Mouse (Mus musculus) adrenal gland, postnatal 14 days (tissue): ENCODE results near the gene Zfp597. TPM values are rescaled to one million over a fixed set of nuclear protein-coding genes. Genes with fewer than 3 reads are reported as not detected.
"Not testable (repeated sequence)": the region's sequence is repeated elsewhere in the genome, so short reads cannot be mapped to it uniquely, and the experiment has no call there.

ENCODE experiments used
- DNase-seq: peaks from one replicate; pipeline ENCODE4 v3.0.0; 2021; ENCODE audit warnings: mixed read lengths
- microRNA-seq, 2 experiments: library from miRNA; unstranded; fragments of <30 nt; microRNA quantifications; one replicate each; pipeline ENCODE4 v1.2.0; 2021
- total RNA-seq: library from RNA; stranded (reverse); gene quantifications from 2 replicates; pipeline ENCODE4 v1.2.3, GENCODE M21; 2021

The Zfp597 gene
- total RNA-seq, 1 experiment from 2014 or later: 15.6 TPM

DNA sequence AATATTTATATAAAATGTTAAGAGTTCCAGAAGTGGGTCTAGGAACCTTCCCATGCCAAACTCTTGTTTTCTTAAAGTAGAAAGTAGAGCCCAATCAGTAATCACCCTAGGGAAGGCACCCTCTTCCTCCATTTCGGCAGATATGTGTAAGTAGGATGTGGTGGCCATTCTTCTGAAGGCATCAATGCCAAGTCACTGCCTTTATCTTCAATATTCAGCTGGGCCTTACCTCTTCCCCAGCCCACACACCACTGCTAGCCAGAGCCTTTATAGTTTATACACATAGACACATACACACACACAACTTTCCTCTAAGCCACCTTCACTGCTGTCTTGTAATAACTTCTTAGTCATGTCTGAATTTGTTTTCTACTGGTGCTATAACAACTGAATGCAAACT lies 28.6 kb downstream of the Zfp597 start:
- DNase-seq: no peak

DNA sequence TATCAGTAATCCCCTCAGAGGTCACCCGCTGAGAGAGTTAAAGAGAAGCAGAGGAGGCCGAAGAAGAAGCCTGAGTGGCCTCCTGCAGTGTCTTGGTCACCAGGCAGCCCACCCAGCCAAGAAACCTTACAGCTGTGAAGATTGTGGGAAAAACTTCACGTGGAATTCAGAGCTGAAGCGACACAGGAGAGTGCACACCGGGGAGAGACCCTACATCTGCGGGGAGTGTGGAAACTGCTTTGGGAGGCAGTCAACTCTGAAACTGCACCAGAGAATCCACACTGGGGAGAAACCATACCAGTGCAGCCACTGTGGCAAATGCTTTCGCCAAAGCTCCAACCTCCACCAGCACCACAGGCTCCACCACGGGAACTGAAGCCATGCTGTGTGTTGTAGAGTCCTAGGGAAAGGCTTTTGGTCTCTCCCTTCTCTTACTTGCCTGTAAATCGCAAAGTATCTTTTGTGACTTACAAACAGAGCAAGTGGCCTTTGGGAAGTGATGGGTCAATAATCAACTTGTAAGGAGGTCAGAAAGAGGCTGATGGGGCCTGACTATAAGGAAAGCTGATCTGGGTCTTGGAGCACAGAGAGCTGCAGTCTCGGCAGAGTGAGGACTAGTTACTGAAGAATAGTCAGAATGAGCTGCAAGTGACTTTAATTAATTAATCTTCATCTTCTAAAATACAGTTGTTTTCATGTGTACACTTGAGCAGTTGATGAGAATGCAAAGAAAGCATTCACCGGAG lies 29.8 kb downstream of the Zfp597 start:
- DNase-seq: no peak

DNA sequence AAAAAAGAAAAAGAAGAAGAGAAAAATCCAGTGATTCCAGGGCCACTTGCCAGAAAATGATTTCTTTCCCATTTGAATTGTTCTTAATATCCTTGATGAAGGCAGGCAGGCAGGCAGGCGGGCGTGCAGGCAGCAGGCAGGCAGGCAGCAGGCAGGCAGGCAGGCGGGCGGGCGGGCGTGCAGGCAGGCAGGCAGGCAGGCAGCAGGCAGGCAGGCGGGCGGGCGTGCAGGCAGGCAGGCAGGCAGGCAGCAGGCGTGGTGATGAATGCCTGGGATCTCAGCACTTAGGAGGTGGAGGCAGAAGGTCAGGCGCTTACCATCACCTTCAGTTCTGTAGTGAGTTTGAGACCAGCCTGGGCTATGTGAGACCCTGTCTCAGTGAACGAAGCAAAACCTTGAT lies 31.8 kb downstream of the Zfp597 start:
- DNase-seq: peak; percentile 36

DNA sequence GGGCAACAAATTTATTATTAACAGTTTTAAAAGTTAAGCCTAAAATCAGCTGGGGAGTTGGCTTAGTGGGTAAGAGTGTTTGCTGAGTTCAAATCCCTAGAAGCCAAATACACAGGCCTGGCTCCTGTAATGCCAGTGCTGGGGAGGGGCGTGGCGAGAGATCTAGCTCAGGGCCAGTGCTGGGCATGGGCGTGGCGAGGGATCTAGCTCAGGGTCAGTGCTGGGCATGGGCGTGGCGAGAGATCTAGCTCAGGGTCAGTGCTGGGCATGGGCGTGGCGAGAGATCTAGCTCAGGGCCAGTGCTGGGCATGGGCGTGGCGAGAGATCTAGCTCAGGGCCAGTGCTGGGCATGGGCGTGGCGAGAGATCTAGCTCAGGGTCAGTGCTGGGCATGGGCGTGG lies 33.1 kb downstream of the Zfp597 start:
- peak; percentile 81 for DNase-seq

DNA sequence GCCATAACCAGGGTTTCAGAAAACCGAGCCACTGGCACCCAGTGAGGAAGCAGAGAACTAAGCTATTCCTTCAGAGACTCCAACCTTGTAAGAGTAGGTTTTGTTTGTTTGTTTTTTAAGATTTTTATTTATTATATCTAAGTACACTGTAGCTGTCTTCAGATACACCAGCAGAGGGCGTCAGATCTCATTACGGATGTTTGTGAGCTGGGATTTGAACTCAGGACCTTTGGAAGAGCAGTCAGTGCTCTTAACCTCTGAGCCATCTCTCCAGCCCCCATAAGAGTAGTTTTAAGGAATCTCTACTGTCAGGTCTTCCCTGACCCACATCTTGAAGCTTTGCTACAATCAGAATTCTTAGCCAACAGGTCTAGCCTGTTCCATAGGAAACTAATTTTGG lies 35.9 kb downstream of the Zfp597 start:
- no peak for DNase-seq

DNA sequence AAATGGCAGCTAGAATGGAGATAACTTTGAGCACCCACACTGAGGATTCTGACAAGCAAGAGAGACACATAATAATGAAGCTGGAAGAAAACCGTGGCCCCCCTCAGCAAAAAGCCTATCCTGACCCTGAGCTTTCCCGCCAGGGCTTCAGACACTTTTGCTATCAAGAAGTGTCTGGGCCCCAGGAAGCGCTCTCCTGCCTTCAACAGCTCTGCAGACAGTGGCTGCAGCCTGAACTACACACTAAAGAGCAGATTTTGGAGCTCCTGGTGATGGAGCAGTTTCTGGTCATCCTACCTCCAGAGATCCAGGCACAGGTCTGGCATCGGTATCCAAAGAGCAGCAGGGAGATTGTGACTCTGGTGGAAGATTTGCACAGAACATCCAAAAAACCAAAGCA lies 36.5 kb downstream of the Zfp597 start:
- DNase-seq: peak; percentile 28

DNA sequence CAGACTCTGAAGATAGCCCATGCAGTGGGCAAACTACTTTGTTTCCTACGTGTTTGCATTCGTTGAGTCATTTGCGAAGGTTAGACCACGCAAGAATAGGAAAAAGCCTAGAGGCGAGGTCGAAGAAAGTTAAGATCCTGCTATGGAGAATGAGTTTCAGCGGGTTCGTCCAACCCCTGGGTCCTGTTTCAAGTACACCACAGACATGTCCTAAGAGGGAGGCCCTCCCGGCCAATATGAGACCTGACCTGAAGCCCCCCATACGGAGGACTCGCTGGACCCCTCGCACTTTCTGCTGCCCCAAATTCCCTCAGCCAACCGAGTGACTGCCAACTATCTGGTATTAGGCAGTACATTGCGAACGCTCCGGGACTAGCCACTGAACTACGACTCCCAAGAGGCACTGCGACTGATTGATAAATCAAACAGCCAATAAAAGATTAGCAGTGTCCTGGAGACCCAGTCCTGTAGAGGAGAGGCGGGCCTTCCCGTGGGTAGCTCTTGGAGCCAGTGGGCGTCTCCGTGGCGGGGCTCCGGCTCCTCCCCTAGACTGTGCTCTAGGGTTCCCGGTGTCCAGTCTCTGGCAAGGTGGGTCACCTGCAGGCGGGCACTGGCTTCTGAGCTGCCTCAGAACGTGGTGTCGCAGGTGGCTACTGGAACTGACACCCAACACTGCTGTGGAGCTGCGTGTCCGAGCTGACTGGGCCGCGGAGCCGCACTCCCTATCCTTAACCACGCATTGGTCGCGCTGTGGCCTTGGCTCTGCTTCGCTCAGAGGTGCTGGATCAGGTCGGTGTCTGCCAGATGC lies 37.4 kb downstream of the Zfp597 start, which contains the start of gene Zfp174:
Gene Zfp174 (plus strand): TSS at position 558 of the 808 bp plus-strand sequence.
- DNase-seq: peak; percentile 96

DNA sequence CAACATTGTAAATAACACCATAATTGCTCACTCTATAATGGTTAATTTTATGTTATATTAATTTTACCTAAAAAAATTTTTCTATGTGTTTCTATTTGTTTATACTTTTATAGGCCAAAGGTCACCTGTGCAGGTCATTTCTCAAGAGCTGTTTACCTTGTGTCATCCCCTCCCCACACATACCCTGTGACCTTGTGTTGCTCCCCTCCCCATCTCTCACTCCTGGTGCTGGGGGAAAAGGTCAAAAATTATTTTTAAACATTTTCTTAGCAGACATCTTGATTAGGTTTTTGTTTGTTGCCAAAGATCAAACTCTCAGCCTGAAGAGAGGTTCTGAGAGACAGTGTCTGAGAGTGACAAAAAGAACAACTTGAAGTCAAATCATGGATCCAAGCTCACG lies 40.6 kb downstream of the Zfp597 start:
- DNase-seq: no peak

DNA sequence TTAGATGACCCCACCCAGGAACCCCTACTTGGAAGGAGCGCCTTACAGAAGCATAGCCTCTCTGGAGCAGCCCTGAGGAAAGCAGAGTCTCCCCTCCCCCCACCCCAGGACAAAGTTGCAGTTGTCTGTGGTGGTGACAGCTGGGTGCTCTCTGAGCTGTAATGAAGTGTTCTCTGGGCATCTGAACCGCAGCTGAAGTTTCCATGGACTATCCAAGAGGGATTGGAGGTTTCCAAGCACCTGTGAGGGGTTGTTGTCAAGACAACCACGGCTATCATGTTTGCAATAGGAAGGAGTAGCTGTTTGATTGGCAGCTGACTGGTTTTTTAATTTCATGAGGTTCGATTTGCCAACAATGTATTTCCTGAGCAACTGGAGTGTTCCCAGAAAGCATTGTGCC lies 41.4 kb downstream of the Zfp597 start:
- DNase-seq: no peak

DNA sequence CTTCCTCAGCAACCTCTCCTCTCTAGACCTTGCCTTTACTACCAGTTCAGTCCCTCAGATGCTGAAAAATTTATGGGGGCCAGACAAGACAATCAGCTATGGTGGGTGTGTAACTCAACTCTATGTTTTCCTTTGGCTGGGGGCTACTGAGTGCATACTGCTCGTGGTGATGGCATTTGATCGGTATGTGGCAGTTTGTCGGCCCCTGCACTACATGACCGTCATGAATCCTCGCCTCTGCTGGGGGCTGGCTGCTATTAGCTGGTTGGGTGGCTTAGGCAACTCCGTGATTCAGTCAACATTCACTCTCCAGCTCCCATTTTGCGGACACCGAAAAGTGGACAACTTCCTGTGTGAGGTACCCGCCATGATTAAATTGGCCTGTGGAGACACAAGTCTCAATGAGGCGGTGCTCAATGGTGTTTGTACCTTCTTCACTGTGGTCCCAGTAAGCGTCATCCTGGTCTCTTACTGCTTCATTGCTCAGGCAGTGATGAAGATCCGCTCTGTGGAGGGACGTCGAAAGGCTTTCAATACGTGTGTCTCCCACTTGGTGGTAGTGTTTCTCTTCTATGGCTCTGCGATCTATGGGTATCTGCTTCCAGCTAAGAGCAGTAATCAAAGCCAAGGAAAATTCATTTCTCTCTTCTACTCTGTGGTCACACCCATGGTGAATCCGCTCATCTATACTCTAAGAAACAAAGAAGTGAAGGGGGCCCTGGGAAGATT lies 45.0 kb downstream of the Zfp597 start:
- peak; percentile 56 for DNase-seq

DNA sequence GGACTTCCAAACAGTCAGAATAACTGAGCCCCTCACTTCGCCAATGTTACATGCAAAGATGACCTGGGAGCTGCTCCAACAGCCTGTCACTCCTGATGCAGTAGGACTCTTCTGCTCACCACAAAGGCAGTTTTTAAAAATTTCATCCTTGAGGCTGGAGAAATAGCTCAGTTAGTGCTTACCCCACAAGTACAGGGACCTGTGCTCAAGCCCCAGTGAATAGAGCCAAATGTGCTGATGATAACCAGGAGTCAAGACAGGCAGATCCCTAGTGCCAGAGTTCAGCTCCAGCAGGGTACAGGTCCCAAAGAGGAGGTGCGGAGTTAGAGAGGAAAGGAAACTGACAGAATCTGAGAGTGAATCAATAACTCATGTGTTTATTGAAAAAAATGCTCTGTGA lies 48.9 kb downstream of the Zfp597 start:
- DNase-seq: no peak

DNA sequence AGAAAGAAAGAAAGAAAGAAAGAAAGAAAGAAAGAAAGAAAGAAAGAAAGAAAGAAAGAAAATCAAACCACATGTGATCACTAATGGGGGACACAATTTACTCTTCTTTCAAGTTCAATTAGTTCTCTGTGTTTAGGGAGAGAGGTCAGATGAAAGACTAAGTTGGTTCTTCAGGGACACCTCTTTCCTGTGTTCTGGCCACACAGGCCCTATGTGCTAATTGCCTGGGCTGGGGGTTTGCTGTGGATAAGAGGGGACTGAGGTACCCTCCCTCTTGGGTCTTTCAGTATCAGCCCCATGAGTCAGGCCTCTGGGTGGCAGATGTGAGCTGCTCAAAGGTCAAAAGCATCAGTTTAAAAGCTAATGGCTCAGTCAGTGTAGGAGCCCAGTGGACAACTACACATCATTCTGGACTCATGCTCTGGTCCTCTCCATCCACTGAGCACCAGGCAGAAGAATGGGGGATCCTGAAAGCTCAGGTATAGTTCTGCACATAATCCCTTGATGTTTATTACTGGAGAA lies 53.7 kb downstream of the Zfp597 start, which contains the start of gene Olfr15:
Gene Olfr15 (plus strand): TSS at position 291 of the 522 bp plus-strand sequence.
- DNase-seq: no peak

DNA sequence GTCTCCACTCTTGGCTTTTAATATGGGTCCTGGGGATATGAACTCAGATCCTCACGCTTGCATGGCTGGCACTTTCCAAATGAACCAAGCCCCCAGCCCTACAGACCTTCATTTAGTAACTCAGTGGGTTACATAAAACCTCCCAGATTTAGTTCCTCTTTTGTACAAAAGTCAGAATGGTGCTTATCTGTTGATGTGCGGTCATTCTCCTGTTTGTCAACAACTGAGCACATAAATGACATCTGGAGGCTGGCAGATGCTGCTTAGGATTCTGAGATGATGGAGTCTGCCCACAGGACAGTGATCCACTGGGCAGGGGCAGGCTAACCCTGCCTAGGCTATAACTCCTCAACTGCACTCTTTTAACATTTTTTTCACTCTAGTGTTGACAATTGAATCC lies 54.6 kb downstream of the Zfp597 start:
- DNase-seq: no peak

DNA sequence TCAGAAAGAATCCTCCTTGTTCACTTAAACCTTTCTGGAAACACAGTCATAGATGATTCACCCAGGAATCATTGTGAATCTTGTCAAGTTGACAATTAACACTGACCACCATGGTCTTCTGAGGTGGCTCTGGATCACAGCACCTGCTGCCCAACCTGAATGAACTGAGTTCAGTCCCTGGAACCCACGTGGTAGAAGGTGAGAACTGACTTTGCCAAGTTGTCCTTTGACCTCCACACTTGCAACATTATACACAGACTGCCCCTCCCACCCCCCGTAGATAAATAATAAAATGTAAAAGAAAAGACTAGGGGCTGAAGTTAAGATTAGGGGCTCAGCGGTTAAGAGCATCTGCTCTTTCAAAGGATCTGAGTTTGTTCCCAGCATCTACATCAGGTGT lies 56.3 kb downstream of the Zfp597 start:
- no peak for DNase-seq

DNA sequence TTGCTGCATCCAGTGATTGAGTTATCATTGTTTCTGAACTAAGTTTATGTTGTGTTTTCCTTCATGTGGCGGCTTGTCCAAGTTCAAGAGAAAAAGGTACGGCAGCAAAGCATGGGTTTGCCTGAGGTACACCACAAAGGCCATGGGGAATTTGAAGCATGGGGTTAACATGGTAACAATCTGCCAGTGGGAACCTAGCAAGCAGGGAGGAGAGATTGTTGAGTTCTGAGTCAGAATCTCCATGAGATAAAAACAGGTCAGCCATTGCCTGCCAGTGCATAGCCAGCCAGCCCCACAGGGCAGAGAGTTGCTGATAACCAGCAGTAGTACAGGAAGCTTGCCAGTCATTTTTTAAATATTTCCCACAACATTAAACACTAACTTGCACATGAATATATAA lies 64.2 kb downstream of the Zfp597 start:
- DNase-seq: no peak

DNA sequence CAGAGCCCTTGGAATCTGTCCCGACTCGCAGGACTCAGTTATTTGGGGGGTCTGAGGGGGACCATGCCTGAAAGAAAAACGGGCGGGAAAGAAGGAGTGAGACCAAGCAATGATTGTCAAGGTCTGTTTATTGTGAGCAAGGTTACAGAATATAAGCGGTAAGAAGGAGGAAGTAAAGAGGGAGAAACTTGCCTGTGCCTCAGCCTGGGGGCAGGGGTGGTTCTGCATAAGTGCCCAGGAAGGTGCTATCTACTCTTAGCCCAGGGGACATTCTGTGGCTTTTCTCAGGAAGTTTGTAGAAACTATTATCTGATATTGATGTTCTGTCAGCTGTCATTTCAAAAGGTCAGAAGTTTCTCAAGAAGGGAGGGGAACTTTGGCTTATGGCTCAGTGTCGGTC lies 69.7 kb downstream of the Zfp597 start:
- DNase-seq: not testable (repeated sequence)

Small RNA genes within 50 kb of the gene (microRNA-seq; reads per million reads assigned to microRNA genes)
- 0 reads per million in 2 experiments for gene Gm23493

Other genes starting within 250 kb of the Zfp597 start
- gene Mefv, start 166.5 kb downstream of the Zfp597 start, total RNA-seq: 0.11 and 0.26 TPM in 2 replicates
- 19.3 and 20.5 TPM in 2 replicates for gene Zfp263, start 140.5 kb downstream of the Zfp597 start, total RNA-seq
- gene Olfr15, start 53.7 kb downstream of the Zfp597 start, total RNA-seq: not detected in 2 replicates
- gene Zfp174, start 37.3 kb downstream of the Zfp597 start, total RNA-seq: 3.9 and 5.6 TPM in 2 replicates
- gene Naa60, start 12.2 kb downstream of the Zfp597 start, total RNA-seq: 68.1 and 83.4 TPM in 2 replicates
- 0.86 and 1.4 TPM in 2 replicates for gene Gm20695, start 87 bp upstream of the Zfp597 start, total RNA-seq
- 3.0 and 3.3 TPM in 2 replicates for gene 1700037C18Rik, start 24.1 kb upstream of the Zfp597 start, total RNA-seq
- gene Cluap1, start 24.2 kb upstream of the Zfp597 start, total RNA-seq: 15.6 and 18.3 TPM in 2 replicates
- 2.6 and 5.8 TPM in 2 replicates for gene Nlrc3, start 92.1 kb upstream of the Zfp597 start, total RNA-seq
- 22.2 and 27.8 TPM in 2 replicates for gene Slx4, start 119.2 kb upstream of the Zfp597 start, total RNA-seq
- gene Dnase1, start 152.4 kb upstream of the Zfp597 start, total RNA-seq: not detected in 2 replicates
- gene Trap1, start 193.3 kb upstream of the Zfp597 start, total RNA-seq: 194 and 216 TPM in 2 replicates